Mouse (Mus musculus) embryonic facial prominence, embryonic 11.5 days (tissue): Measurements from ENCODE around the gene Cobll1. TPM values are rescaled to one million over a fixed set of nuclear protein-coding genes. Genes with fewer than 3 reads are reported as not detected.

Experiments
- ATAC-seq: fragments of 200-750 bp; cut with Nextera tagmentation; replicated peaks from 2 replicates; pipeline ENCODE4 v1.8.0; 2017; ENCODE audit warnings: low read depth; ENCODE audit not compliant: insufficient number of reproducible peaks, low FRiP score, low TSS enrichment
- DNase-seq: peaks from one replicate; pipeline ENCODE4 v3.0.0-alpha.2; 2015; ENCODE audit warnings: low spot score
- H3K27ac ChIP-seq: fragments of 300-500 bp; sonication (generic); replicated peaks from 2 replicates; pipeline ENCODE4 v1.5.1; 2014; ENCODE audit warnings: mild to moderate bottlenecking, low read depth, low read length, control low read depth
- H3K27me3 ChIP-seq: fragments of 300-500 bp; sonication (generic); 2 replicates; pipeline ENCODE4 v1.6.1; 2014; ENCODE audit warnings: mild to moderate bottlenecking, low read length, moderate library complexity, mixed read lengths; ENCODE audit not compliant: control insufficient read depth, insufficient read depth
- H3K36me3 ChIP-seq: fragments of 300-500 bp; sonication (generic); replicated peaks from 2 replicates; pipeline ENCODE4 v1.6.1; 2014; ENCODE audit warnings: low read depth, mild to moderate bottlenecking, low read length, moderate library complexity, mixed read lengths; ENCODE audit not compliant: control insufficient read depth, insufficient read depth
- H3K4me1 ChIP-seq: fragments of 300-500 bp; sonication (generic); 2 replicates; pipeline ENCODE4 v1.6.1; 2014; ENCODE audit warnings: low read length, mixed read lengths; ENCODE audit not compliant: control insufficient read depth, insufficient read depth
- H3K4me2 ChIP-seq: fragments of 300-500 bp; sonication (generic); 2 replicates; pipeline ENCODE4 v1.6.1; 2014; ENCODE audit warnings: low read depth, mild to moderate bottlenecking, control low read depth, low read length, moderate library complexity
- H3K4me3 ChIP-seq: fragments of 300-500 bp; sonication (generic); 2 replicates; pipeline ENCODE4 v1.5.1; 2014; ENCODE audit warnings: low read depth, low read length, control low read depth
- H3K9ac ChIP-seq: fragments of 300-500 bp; sonication (generic); replicated peaks from 2 replicates; pipeline ENCODE4 v1.6.1; 2014; ENCODE audit warnings: mild to moderate bottlenecking, control low read depth, low read length
- H3K9me3 ChIP-seq: fragments of 300-500 bp; sonication (generic); replicated peaks from 2 replicates; pipeline ENCODE4 v1.6.1; 2016; ENCODE audit warnings: mild to moderate bottlenecking, low read length, inconsistent platforms, mixed read lengths; ENCODE audit not compliant: control insufficient read depth
- WGBS: fragments of 180-500 bp; shearing (Covaris S2); extraction: QIAGEN DNeasy Blood & Tissue Kit; methylation state at CpG from one replicate; pipeline ENCODE4 v1.1.7; 2014; 5-methylcytosine and 5-hydroxymethylcytosine counted together
- polyA plus RNA-seq: library from polyadenylated mRNA; unstranded; fragments of >200 nt; fragmentation: Nextera tagmentation; extraction: Ambion mirVana; gene quantifications from 2 replicates; pipeline ENCODE4 v1.2.1, GENCODE M21; 2014

The Cobll1 gene
- polyA plus RNA-seq: 2.2 and 2.4 TPM in 2 replicates

- Histone ChIP-seq H3K9ac (peak within 1 kb of the TSS; percentile 72), H3K27me3 (peaks cover 12% of the 10 kb centered on the region), H3K36me3 (no peaks in the 10 kb centered on the region), H3K27ac (0 out of 2 replicates have a peak within 1 kb of the TSS, but pooled peaks have one; percentile 3), H3K4me1 (no peaks in the 10 kb centered on the region; the same call in 1 of the 2 replicates), H3K9me3 (no peaks in the 10 kb centered on the region), H3K4me2 (peak within 1 kb of the TSS; percentile 99), H3K4me3 (peak within 1 kb of the TSS; percentile 72)
- under 1% methylated on average over 37 of the region's 37 CpGs for WGBS
- peak; percentile 48 for DNase-seq
- peak; percentile 82 for ATAC-seq
Measured at GRCm38 (mm10) chr2:65238964-65239570, at the start of gene Cobll1. Gene Cobll1, minus strand, starts transcription at chr2:65239403.

- Histone ChIP-seq H3K4me2 (no peak overlapping the region), H3K27ac (no peak overlapping the region), H3K27me3 (no peaks in the 10 kb centered on the region), H3K9me3 (no peaks in the 10 kb centered on the region), H3K4me1 (no peaks in the 10 kb centered on the region), H3K9ac (no peak overlapping the region), H3K36me3 (no peaks in the 10 kb centered on the region), H3K4me3 (no peak overlapping the region)
- ATAC-seq (no peak), DNase-seq (no peak)
- WGBS: 91% methylated on average over 1 of the region's 1 CpGs
Measured at GRCm38 (mm10) chr2:65288696-65289095, 49.5 kb upstream of the Cobll1 start.

- Histone ChIP-seq H3K9me3 (no peaks in the 10 kb centered on the region), H3K4me2 (no peak overlapping the region), H3K4me1 (no peaks in the 10 kb centered on the region), H3K36me3 (no peaks in the 10 kb centered on the region), H3K4me3 (no peak overlapping the region), H3K27ac (no peak overlapping the region), H3K27me3 (no peaks in the 10 kb centered on the region), H3K9ac (no peak overlapping the region)
- WGBS: 32% methylated on average over 3 of the region's 3 CpGs
- DNase-seq: no peak
- no peak for ATAC-seq
Measured at GRCm38 (mm10) chr2:65285380-65285779, 46.2 kb upstream of the Cobll1 start.

DNA sequence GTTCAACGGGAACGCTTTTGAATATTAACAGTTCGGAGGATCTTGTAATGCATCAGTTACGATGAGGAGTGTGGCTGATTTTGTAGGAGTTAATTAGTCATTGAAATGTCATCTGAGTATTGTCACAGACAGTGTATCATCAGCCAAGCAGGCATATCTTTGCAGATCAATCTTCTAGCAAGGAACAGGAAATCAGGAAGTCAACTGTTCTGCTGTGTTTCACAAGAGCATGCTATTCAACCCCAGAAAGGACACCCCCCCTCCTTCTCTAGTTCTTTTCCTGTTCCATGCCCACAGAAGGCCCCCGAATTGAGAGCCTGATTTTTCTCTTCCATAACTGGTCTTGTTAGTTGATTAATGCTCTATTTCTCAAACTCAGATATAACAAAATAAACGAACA lies 43.8 kb upstream of the Cobll1 start:
- no peaks in the 10 kb centered on the region for H3K36me3 ChIP-seq
- H3K9ac ChIP-seq: no peak overlapping the region
- DNase-seq (no peak), ATAC-seq (no peak)
- H3K27ac ChIP-seq: no peak overlapping the region
- no peak overlapping the region for H3K4me3 ChIP-seq
- no peaks in the 10 kb centered on the region for H3K27me3 ChIP-seq
- 87% methylated on average over 6 of the region's 6 CpGs for WGBS
- H3K4me1 ChIP-seq: no peaks in the 10 kb centered on the region
- H3K9me3 ChIP-seq: no peaks in the 10 kb centered on the region
- no peak overlapping the region for H3K4me2 ChIP-seq

DNA sequence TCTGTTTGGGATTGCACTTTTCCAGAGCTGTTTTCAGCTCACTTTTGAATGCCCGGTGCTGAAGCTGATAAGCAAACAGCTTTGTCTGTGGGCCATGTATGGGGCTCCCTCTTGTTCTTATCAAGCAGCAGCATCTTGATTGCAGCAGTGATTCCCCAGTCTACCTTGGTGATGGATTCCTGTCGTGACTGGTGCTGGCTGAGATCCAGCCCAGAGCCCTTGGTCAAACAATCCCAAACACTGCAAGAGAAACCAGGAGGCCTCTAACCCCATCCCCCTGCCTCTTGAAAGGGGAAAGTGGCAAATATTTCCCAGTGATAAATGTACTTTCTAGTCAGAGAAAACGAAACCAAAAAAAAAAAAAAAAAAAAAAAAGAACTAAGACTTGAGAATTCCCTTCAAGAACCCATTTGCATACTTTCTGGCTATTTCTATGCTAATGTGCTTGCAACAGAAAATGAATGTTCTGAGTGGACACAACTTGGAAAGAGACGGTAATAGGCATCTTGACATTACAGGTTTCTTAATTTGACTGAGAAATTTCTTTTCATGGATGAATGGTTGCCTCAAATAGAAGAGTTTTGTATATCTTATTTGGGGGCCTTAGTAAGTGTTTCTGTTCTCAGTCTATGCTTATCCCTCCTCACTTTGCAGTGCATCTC lies 40.0 kb upstream of the Cobll1 start:
- no peak overlapping the region for H3K4me2 ChIP-seq
- no peaks in the 10 kb centered on the region for H3K36me3 ChIP-seq
- no peak overlapping the region for H3K9ac ChIP-seq
- no peak overlapping the region for H3K27ac ChIP-seq
- DNase-seq (no peak), ATAC-seq (no peak)
- no peaks in the 10 kb centered on the region for H3K9me3 ChIP-seq
- 45% methylated on average over 4 of the region's 4 CpGs for WGBS
- no peaks in the 10 kb centered on the region for H3K4me1 ChIP-seq
- no peak overlapping the region for H3K4me3 ChIP-seq
- no peaks in the 10 kb centered on the region for H3K27me3 ChIP-seq

DNA sequence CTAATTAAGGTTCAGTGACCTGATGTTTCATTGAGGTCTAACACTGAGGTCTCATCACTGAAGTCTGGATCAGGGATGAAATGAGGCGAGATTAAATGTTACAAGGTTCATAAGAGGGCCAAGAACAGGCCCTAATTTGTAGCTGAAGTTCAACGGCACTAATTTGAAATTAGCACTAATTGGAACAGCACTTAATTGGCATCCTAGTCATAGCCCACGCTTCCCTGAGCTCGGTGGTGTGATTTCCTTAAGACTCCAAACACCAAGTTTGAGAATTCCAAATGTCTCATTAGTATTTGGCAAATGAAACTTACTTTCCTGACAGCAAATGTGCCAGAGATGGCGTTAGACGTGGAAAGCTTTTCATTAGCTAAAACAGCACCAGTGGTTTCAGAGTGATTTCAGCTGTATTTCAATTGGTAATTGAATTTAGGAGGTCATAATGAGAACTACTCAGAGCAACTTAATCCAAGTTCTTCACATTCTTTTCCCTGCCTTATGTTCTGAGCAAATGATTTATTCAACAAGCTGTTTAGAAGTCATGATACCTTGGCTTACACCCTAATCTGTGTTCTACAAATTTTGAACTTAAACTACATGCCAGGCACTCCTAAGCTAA lies 36.3 kb upstream of the Cobll1 start:
- no peak overlapping the region for H3K27ac ChIP-seq

GRCm38 (mm10) chr2:65273910-65274309 lies 34.7 kb upstream of the Cobll1 start:
- H3K36me3 ChIP-seq: no peaks in the 10 kb centered on the region
- no peak for DNase-seq
- ATAC-seq: no peak
- H3K9me3 ChIP-seq: no peaks in the 10 kb centered on the region
- no peak overlapping the region for H3K4me3 ChIP-seq
- no peaks in the 10 kb centered on the region for H3K27me3 ChIP-seq
- H3K4me1 ChIP-seq: no peaks in the 10 kb centered on the region
- WGBS: 25% methylated on average over 2 of the region's 2 CpGs
- H3K4me2 ChIP-seq: no peak overlapping the region
- no peak overlapping the region for H3K9ac ChIP-seq
- no peak overlapping the region for H3K27ac ChIP-seq

More for the DNA sequence above, 36.3 kb upstream of the Cobll1 start:
- Histone ChIP-seq H3K4me3 (no peak overlapping the region), H3K4me2 (no peak overlapping the region), H3K36me3 (no peaks in the 10 kb centered on the region), H3K4me1 (no peaks in the 10 kb centered on the region), H3K27me3 (no peaks in the 10 kb centered on the region), H3K9ac (no peak overlapping the region), H3K9me3 (no peaks in the 10 kb centered on the region)
- DNase-seq (no peak), ATAC-seq (no peak)
- 64% methylated on average over 6 of the region's 6 CpGs for WGBS

DNA sequence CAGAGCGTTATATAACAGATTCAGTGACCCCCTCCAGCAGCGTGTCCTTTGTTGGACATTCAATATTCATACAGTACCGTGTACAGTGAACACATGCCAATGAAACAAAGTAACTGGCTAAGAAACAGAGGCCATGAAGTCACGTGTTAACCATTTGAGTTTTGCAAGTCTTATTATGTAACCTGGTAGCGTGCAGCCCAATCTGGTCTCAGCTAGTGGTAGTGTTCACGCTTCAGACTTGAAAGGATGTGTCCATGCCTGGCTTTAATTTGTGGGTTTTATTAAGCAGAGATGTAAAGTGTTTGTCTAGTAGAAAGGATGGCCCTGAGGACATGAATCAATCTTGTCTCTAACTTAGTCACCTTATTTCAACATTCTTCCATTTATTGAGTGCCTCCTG lies 29.5 kb upstream of the Cobll1 start:
- Histone ChIP-seq H3K9me3 (no peaks in the 10 kb centered on the region), H3K4me1 (no peaks in the 10 kb centered on the region), H3K4me2 (no peak overlapping the region), H3K27ac (no peak overlapping the region), H3K4me3 (no peak overlapping the region), H3K36me3 (no peaks in the 10 kb centered on the region), H3K27me3 (no peaks in the 10 kb centered on the region), H3K9ac (no peak overlapping the region)
- no peak for ATAC-seq
- WGBS: 83% methylated on average over 6 of the region's 6 CpGs
- DNase-seq: no peak
